Mouse (Mus musculus) forebrain, embryonic 11.5 days (tissue): ENCODE results near the gene H2-Q6. TPM values are rescaled to one million over a fixed set of nuclear protein-coding genes. Genes with fewer than 3 reads are reported as not detected.
"Not testable (repeated sequence)": the region's sequence is repeated elsewhere in the genome, so short reads cannot be mapped to it uniquely, and the experiment has no call there.

Experiments
- ATAC-seq: fragments of 200-750 bp; cut with Nextera tagmentation; replicated peaks from 2 replicates; pipeline ENCODE4 v1.8.0; 2017; ENCODE audit warnings: moderate TSS enrichment; ENCODE audit not compliant: low FRiP score
- DNase-seq: peaks from one replicate; pipeline ENCODE4 v3.0.0-alpha.2; 2017; ENCODE audit warnings: low spot score
- H3K27ac ChIP-seq: fragments of 300-500 bp; sonication (generic); 2 replicates; pipeline ENCODE4 v1.5.1; 2014; ENCODE audit warnings: low read depth, low read length
- H3K27me3 ChIP-seq: fragments of 300-500 bp; sonication (generic); 2 replicates; pipeline ENCODE4 v1.6.1; 2014; ENCODE audit warnings: mild to moderate bottlenecking, low read length, mixed read lengths; ENCODE audit not compliant: control insufficient read depth, insufficient read depth
- H3K36me3 ChIP-seq: fragments of 300-500 bp; sonication (generic); 2 replicates; pipeline ENCODE4 v1.6.1; 2014; ENCODE audit warnings: mild to moderate bottlenecking, low read length, moderate library complexity, mixed read lengths; ENCODE audit not compliant: control insufficient read depth, insufficient read depth
- H3K4me1 ChIP-seq: fragments of 300-500 bp; sonication (generic); replicated peaks from 2 replicates; pipeline ENCODE4 v1.6.1; 2014; ENCODE audit warnings: low read length, mixed read lengths; ENCODE audit not compliant: control insufficient read depth, insufficient read depth
- H3K4me2 ChIP-seq: fragments of 300-500 bp; sonication (generic); 2 replicates; pipeline ENCODE4 v1.6.1; 2014; ENCODE audit warnings: low read depth, mild to moderate bottlenecking, low read length, moderate library complexity, mixed read lengths; ENCODE audit not compliant: severe bottlenecking
- H3K4me3 ChIP-seq: fragments of 300-500 bp; sonication (generic); 2 replicates; pipeline ENCODE4 v1.5.1; 2014; ENCODE audit warnings: low read depth, low read length
- H3K9ac ChIP-seq: fragments of 300-500 bp; sonication (generic); 2 replicates; pipeline ENCODE4 v1.6.1; 2014; ENCODE audit warnings: low read length
- H3K9me3 ChIP-seq: fragments of 300-500 bp; sonication (generic); 2 replicates; pipeline ENCODE4 v1.6.1; 2016; ENCODE audit warnings: low read length, mixed read lengths; ENCODE audit not compliant: control insufficient read depth
- WGBS: fragments of 180-500 bp; shearing (Covaris S2); extraction: QIAGEN DNeasy Blood & Tissue Kit; methylation state at CpG from one replicate; pipeline ENCODE4 v1.1.7; 2014; 5-methylcytosine and 5-hydroxymethylcytosine counted together
- polyA plus RNA-seq: library from polyadenylated mRNA; unstranded; fragments of >200 nt; fragmentation: Nextera tagmentation; extraction: Ambion mirVana; gene quantifications from 2 replicates; pipeline ENCODE4 v1.2.1, GENCODE M21; 2014

Gene H2-Q6
- polyA plus RNA-seq, 1 experiment from 2014 or later, result 1.2 TPM

DNA sequence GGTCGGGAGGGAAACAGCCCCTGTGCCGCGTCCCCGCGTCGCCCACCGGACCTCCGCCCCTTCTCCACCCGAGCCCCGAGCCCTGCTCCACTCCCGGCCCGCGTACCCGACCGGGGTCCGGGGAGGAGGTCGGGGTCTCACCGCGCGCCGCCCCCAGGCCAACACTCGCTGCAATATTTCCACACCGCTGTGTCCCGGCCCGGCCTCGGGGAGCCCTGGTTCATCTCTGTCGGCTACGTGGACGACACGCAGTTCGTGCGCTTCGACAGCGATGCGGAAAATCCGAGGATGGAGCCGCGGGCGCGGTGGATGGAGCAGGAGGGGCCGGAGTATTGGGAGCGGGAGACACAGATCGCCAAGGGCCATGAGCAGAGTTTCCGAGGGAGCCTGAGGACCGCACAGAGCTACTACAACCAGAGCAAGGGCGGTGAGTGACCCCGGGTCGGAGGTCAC, 14.7 kb downstream of the H2-Q6 start:
- H3K4me1 ChIP-seq, H3K9me3 ChIP-seq, H3K27ac ChIP-seq, H3K36me3 ChIP-seq, H3K27me3 ChIP-seq: not testable (repeated sequence)
- H3K4me2 ChIP-seq, result peak overlapping the region; percentile 86
- 2% methylated on average over 40 of the region's 48 CpGs for WGBS
- peak overlapping the region; percentile 40 for H3K4me3 ChIP-seq
- ATAC-seq (peak; percentile 65), DNase-seq (peak; percentile 75)
- peak overlapping the region; percentile 60 for H3K9ac ChIP-seq

DNA sequence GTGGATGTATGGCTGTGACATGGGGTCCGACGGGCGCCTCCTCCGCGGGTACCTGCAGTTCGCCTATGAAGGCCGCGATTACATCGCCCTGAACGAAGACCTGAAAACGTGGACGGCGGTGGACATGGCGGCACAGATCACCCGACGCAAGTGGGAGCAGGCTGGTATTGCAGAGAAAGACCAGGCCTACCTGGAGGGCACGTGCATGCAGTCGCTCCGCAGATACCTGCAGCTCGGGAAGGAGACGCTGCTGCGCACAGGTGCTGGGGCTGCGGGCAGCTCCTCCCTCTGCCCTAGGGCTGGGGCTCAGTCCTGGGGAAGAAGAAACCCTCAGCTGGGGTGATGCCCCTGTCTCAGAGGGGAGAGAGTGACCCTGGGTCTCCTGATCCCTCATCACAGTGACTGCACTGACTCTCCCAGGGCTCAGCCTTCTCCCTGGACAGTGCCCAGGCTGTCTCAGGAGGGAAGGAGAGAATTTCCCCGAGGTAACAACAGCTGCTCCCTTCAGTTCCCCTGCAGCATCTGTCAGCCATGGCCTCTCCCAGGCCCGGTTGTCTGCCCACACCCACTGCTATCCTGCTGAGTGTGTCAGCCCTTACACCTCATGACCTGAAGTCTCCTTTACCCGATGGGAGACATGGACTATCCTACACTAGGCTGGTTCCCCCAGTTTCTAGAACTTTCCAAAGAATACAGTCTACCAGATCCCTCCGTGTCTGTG, 15.4 kb downstream of the H2-Q6 start:
- not testable (repeated sequence) for H3K9ac ChIP-seq, ATAC-seq, H3K4me1 ChIP-seq, H3K4me2 ChIP-seq, H3K9me3 ChIP-seq, H3K4me3 ChIP-seq, H3K27ac ChIP-seq, H3K36me3 ChIP-seq, H3K27me3 ChIP-seq
- peak; percentile 60 for DNase-seq
- 45% methylated on average over 27 of the region's 27 CpGs for WGBS

DNA sequence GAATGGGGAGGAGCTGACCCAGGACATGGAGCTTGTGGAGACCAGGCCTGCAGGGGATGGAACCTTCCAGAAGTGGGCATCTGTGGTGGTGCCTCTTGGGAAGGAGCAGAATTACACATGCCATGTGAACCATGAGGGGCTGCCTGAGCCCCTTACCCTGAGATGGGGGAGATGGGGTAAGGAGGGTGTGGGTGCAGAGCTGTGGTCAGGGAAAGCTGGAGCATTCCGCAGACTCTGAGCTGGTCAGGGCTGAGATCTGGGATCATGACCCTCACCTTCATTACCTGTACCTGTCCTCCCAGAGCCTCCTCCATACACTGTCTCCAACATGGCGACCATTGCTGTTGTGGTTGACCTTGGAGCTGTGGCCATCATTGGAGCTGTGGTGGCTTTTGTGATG, 17.7 kb downstream of the H2-Q6 start:
- H3K4me2 ChIP-seq, H3K4me3 ChIP-seq, ATAC-seq, H3K4me1 ChIP-seq, H3K9me3 ChIP-seq, H3K27me3 ChIP-seq, DNase-seq, H3K9ac ChIP-seq, H3K27ac ChIP-seq, H3K36me3 ChIP-seq: not testable (repeated sequence)
- WGBS, result 82% methylated on average over 2 of the region's 2 CpGs

DNA sequence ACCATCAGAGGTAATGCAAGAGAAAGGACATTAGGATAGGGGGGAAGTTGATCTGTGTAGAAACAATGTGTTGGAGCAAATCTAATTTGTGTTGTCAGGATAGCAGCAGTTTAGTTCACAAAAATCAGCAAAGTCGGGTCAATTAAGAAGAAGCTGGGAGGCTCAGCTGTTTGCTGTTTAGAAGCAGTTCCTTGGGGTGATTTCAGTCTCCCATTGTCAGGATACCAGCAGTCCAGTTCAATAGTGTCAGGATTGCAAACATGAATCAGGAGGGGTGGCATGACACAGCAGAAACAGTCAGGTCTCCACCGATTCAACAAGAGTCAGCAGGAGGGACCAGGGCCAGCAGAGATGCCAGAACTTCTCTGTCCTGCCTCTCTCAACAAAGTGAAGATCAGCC, 19.9 kb downstream of the H2-Q6 start:
- not testable (repeated sequence) for DNase-seq, H3K27ac ChIP-seq, H3K4me3 ChIP-seq, H3K9me3 ChIP-seq, ATAC-seq, H3K9ac ChIP-seq, H3K27me3 ChIP-seq, H3K4me1 ChIP-seq, H3K36me3 ChIP-seq, H3K4me2 ChIP-seq
- WGBS, result 87% methylated on average over 2 of the region's 2 CpGs

DNA sequence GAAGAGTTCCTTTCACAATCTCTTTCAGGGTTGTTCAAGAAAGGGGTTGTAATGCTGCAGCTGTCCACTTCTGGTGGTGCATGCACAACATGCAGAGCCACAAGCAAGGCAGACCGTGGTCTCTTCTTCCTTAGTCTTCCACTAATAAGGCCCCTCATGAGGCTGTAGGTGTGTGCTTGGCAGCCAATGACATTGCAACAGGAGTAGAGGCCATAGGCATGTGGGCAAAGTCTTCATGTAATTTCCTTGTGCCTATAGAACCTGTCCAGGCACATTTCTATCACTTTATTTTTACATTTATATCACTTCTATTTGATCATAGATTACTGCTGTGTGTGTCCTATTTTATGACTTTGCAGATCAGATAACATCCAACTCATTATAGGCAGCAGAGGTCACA, 33.6 kb downstream of the H2-Q6 start:
- not testable (repeated sequence) for H3K27me3 ChIP-seq

DNA sequence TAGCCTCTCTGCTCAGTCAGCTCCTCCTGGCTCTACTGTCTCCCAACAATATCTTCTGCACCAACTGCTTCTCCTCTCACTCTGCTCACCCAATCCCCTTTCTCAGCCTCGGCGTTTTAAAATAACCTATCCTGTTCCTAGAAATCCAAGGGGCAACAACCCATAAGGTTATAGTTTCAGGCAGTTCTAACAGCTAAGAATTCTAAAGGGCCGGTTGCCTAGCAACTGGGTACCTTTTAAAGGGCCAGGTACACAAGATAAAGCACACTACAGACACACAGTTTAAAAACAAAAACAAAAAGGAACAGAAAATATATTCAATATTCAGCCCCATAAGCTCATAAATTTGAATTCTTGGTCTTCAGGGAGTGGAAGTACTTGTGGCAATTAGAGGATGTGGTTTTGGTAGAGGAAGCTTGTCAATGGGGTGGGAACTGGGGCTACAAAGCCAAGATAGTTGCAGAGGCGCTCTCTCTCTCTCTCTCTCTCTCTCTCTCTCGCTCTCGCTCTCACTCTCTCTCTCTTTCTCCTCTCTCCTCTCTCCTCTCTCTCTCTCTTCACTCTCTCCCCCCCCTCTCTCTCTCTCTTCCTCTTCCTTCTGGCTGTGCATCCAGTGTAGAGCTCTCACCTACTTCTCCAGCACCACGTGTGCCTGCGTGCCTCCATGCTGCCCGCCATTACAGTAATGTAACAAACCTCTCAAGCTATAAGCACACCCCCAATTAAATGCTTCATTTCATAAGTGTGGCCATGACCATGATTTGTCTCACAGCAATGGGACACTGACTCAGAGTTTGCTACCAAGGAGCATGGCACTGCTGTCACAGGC, 36.1 kb downstream of the H2-Q6 start:
- ATAC-seq, H3K9me3 ChIP-seq, H3K4me1 ChIP-seq, H3K4me3 ChIP-seq, DNase-seq, H3K27ac ChIP-seq, H3K27me3 ChIP-seq, H3K4me2 ChIP-seq, H3K9ac ChIP-seq, H3K36me3 ChIP-seq: not testable (repeated sequence)
- 64% methylated on average over 3 of the region's 9 CpGs for WGBS

More for the DNA sequence above, 33.6 kb downstream of the H2-Q6 start:
- not testable (repeated sequence) for DNase-seq, H3K27ac ChIP-seq, H3K4me1 ChIP-seq, H3K4me3 ChIP-seq, H3K9me3 ChIP-seq, H3K36me3 ChIP-seq, H3K4me2 ChIP-seq, ATAC-seq, H3K9ac ChIP-seq
- WGBS, result no CpG with 5 or more reads among the region's 1 CpGs

DNA sequence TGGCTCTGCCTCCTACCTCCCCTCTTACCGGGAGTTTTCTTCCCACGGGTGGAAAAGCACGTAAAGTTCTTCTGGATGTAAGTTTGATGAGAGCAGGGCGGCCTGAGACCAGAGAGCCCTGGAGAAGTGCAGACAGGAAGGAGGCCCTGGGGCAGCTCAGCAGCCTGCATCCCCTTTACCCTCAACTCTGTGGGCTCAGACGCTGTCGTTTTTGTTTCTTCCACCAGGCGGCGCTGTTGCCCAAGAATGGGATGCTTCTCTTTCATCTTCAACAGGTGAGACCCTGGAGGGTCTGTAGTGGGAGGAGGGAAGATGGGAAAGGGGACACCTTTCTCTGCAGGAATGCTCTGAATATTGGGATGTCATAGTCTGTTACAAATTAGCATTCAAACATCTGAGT, 41.0 kb downstream of the H2-Q6 start:
- H3K9ac ChIP-seq, H3K9me3 ChIP-seq, H3K36me3 ChIP-seq, ATAC-seq, H3K4me3 ChIP-seq, H3K4me1 ChIP-seq, H3K4me2 ChIP-seq, H3K27ac ChIP-seq: not testable (repeated sequence)
- peak; percentile 78 for DNase-seq
- 8% methylated on average over 8 of the region's 8 CpGs for WGBS
- H3K27me3 ChIP-seq, result peaks cover 17% of the 10 kb centered on the region

DNA sequence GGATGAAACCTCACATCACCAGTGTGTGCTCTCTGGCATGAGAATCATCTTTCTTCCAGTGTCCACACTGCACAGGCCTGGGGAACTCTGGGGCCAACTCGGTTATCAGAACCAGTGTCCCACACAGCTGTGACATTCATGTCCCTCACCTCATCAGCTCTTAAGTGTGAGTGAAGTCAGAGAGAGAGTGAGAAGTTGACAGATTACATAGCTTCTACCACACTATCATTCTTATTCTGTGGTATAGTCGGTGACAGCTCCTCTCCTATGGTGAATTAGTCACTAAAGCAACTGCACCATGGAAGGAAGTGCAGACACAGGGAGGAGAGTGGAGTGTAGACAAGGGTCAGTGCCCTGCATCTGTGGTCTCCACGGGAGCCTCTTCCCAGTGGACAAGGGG, 44.3 kb downstream of the H2-Q6 start:
- H3K9me3 ChIP-seq, H3K36me3 ChIP-seq, H3K27ac ChIP-seq, H3K4me3 ChIP-seq, DNase-seq, H3K4me2 ChIP-seq, H3K9ac ChIP-seq, ATAC-seq, H3K4me1 ChIP-seq: not testable (repeated sequence)
- peaks cover 19% of the 10 kb centered on the region for H3K27me3 ChIP-seq
- WGBS, result 63% methylated on average over 3 of the region's 3 CpGs
